Mouse (Mus musculus) liver (tissue): ENCODE results near the gene Exoc3l2.

ENCODE experiments used
- DNase-seq: peaks from one replicate; pipeline ENCODE4 v3.0.0-alpha.2; 2020; ENCODE audit warnings: mixed read lengths

Exoc3l2 gene

GRCm38 (mm10) chr7:19457414-19458071 is 5.6 kb upstream of the Exoc3l2 start:
- DNase-seq, result no peak

GRCm38 (mm10) chr7:19458072-19458486 is 5.1 kb upstream of the Exoc3l2 start:
- peak; percentile 63 for DNase-seq

GRCm38 (mm10) chr7:19458591-19459111 is 4.5 kb upstream of the Exoc3l2 start, which contains the start of gene Mark4:
Mark4 (minus strand) TSS chr7:19458821.
- DNase-seq, result peak; percentile 87

- DNase-seq, result no peak
Observed at GRCm38 (mm10) chr7:19459144-19459870, 3.8 kb upstream of the Exoc3l2 start.

- no peak for DNase-seq
Observed at GRCm38 (mm10) chr7:19460500-19460899, 2.6 kb upstream of the Exoc3l2 start.

- DNase-seq, result peak; percentile 72
Observed at GRCm38 (mm10) chr7:19461488-19461887, 1.6 kb upstream of the Exoc3l2 start.

GRCm38 (mm10) chr7:19462443-19462842 is 688 bp upstream of the Exoc3l2 start:
- DNase-seq, result no peak

- DNase-seq, result no peak
Observed at GRCm38 (mm10) chr7:19464367-19465307, 1.5 kb downstream of the Exoc3l2 start.

- DNase-seq, result no peak
Observed at GRCm38 (mm10) chr7:19466602-19467145, 3.5 kb downstream of the Exoc3l2 start.

GRCm38 (mm10) chr7:19467638-19468037 is 4.5 kb downstream of the Exoc3l2 start:
- peak; percentile 54 for DNase-seq

GRCm38 (mm10) chr7:19468279-19468678 is 5.1 kb downstream of the Exoc3l2 start:
- no peak for DNase-seq

- no peak for DNase-seq
Observed at GRCm38 (mm10) chr7:19469404-19469803, 6.3 kb downstream of the Exoc3l2 start.

GRCm38 (mm10) chr7:19470308-19470707 is 7.2 kb downstream of the Exoc3l2 start:
- no peak for DNase-seq

GRCm38 (mm10) chr7:19472403-19472802 is 9.3 kb downstream of the Exoc3l2 start:
- DNase-seq, result peak; percentile 41

GRCm38 (mm10) chr7:19473875-19474443 is 10.8 kb downstream of the Exoc3l2 start:
- DNase-seq, result peak; percentile 69

GRCm38 (mm10) chr7:19477084-19477483 is 14.0 kb downstream of the Exoc3l2 start:
- no peak for DNase-seq

GRCm38 (mm10) chr7:19477624-19478384 is 14.7 kb downstream of the Exoc3l2 start:
- DNase-seq, result no peak

GRCm38 (mm10) chr7:19483281-19483680 is 20.1 kb downstream of the Exoc3l2 start:
- no peak for DNase-seq

- no peak for DNase-seq
Observed at GRCm38 (mm10) chr7:19485488-19485887, 22.4 kb downstream of the Exoc3l2 start.

- DNase-seq, result no peak
Observed at GRCm38 (mm10) chr7:19486549-19486948, 23.4 kb downstream of the Exoc3l2 start.

- DNase-seq, result no peak
Observed at GRCm38 (mm10) chr7:19489525-19489924, 26.4 kb downstream of the Exoc3l2 start.
